Mouse (Mus musculus) heart, embryonic 12.5 days (tissue): ENCODE measurements around the gene Afap1. TPM values are rescaled to one million over a fixed set of nuclear protein-coding genes. Genes with fewer than 3 reads are reported as not detected.

Experiments used
- ATAC-seq: fragments of 200-750 bp; cut with Nextera tagmentation; 2 replicates; pipeline ENCODE4 v1.8.0; 2017; ENCODE audit warnings: moderate TSS enrichment, moderate library complexity; ENCODE audit not compliant: insufficient number of reproducible peaks, low FRiP score
- H3K27ac ChIP-seq: fragments of 300-500 bp; sonication (generic); 2 replicates; pipeline ENCODE4 v1.5.1; 2016; ENCODE audit warnings: mild to moderate bottlenecking, moderate library complexity; ENCODE audit not compliant: poor library complexity, severe bottlenecking
- H3K27me3 ChIP-seq: fragments of 300-500 bp; sonication (generic); replicated peaks from 2 replicates; pipeline ENCODE4 v1.6.1; 2016; ENCODE audit warnings: mild to moderate bottlenecking, moderate library complexity
- H3K36me3 ChIP-seq: fragments of 300-500 bp; sonication (generic); 2 replicates; pipeline ENCODE4 v1.6.1; 2016; ENCODE audit warnings: mild to moderate bottlenecking, moderate library complexity
- H3K4me1 ChIP-seq: fragments of 300-500 bp; sonication (generic); replicated peaks from 2 replicates; pipeline ENCODE4 v1.6.1; 2016; ENCODE audit warnings: mild to moderate bottlenecking
- H3K4me2 ChIP-seq: fragments of 300-500 bp; sonication (generic); 2 replicates; pipeline ENCODE4 v1.6.1; 2016; ENCODE audit warnings: mild to moderate bottlenecking, moderate library complexity
- H3K4me3 ChIP-seq: fragments of 300-500 bp; sonication (generic); 2 replicates; pipeline ENCODE4 v1.5.1; 2016; ENCODE audit warnings: mild to moderate bottlenecking
- H3K9ac ChIP-seq: fragments of 300-500 bp; sonication (generic); 2 replicates; pipeline ENCODE4 v1.6.1; 2016; ENCODE audit warnings: mild to moderate bottlenecking, moderate library complexity
- H3K9me3 ChIP-seq: fragments of 300-500 bp; sonication (generic); replicated peaks from 2 replicates; pipeline ENCODE4 v1.6.1; 2016; ENCODE audit warnings: mild to moderate bottlenecking, moderate library complexity
- WGBS: fragments of 180-500 bp; shearing (Covaris S2); methylation state at CpG from one replicate; pipeline ENCODE4 v1.1.7; 2016; 5-methylcytosine and 5-hydroxymethylcytosine counted together
- polyA plus RNA-seq: library from polyadenylated mRNA; unstranded; fragments of >200 nt; fragmentation: Nextera tagmentation; extraction: Ambion mirVana; gene quantifications from 2 replicates; pipeline ENCODE4 v1.2.1, GENCODE M21; 2016

Afap1 gene
- polyA plus RNA-seq, 1 experiment from 2014 or later: 30.5 TPM

DNA sequence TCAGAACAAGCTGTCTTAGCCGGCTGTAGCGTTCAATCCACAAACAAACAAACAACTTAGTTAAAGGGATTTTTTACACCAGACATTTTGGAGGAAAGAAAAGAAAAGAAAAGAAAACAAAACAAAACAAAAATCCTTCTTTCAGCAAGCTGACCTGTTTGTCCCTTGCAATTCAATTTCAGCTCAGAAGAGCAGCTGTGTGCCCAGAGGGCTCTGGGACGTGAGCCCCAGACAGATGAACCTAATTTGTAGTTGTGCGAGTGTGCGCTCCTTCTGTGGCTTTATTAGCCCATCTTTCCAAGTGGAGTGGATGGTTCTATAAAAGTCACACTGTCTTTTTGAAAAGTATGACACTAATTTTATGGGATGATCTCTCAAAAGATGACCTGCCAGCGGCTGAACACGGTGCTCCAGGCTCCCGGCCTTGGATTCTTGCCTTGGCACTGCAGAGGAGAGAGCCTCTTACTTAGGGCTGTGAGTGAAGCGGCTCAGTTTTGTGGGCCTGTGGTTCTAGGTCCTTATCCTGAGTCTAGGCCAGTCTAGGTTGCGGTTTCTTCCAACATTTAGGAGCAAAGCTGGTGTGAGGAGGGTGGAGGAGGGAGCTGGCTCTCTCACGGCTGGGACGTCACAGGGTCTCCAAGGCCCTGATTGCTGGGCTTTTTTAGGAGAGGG lies 22.6 kb downstream of the Afap1 start:
- Histone ChIP-seq H3K36me3 (peaks cover 13% of the 10 kb centered on the region), H3K27me3 (no peaks in the 10 kb centered on the region), H3K9ac (peak overlapping the region; percentile 33; the same call in 1 of the 2 replicates), H3K4me3 (no peak overlapping the region), H3K4me1 (peaks cover 66% of the 10 kb centered on the region), H3K4me2 (no peak overlapping the region), H3K27ac (peak overlapping the region; percentile 41), H3K9me3 (no peaks in the 10 kb centered on the region)
- 70% methylated on average over 12 of the region's 12 CpGs for WGBS
- no peak for ATAC-seq

DNA sequence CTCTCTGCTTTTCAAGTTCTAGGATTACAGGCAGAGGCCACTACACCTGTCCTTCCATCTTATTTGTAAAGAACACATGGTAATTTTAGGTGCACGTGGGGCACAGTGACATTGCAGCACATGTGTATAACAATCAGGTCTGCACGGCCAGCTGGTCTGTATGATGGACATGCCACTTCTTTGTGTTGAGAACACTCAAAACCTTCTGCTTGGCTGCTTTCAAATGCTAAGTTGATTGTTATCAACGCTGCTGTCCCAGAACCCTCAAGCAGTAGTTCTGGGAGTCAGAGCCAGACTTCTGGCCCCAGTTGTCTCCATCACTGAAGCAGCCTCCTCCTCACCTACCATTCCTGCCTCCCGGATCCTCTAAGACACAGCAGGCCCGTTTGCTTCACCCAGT lies 23.5 kb downstream of the Afap1 start:
- H3K4me1 ChIP-seq: peaks cover 74% of the 10 kb centered on the region
- H3K9me3 ChIP-seq: no peaks in the 10 kb centered on the region
- H3K4me3 ChIP-seq: no peak overlapping the region
- 65% methylated on average over 5 of the region's 5 CpGs for WGBS
- peaks cover 9% of the 10 kb centered on the region for H3K36me3 ChIP-seq
- peak overlapping the region; percentile 17; the same call in 1 of the 2 replicates for H3K27ac ChIP-seq
- H3K27me3 ChIP-seq: no peaks in the 10 kb centered on the region
- no peak for ATAC-seq
- H3K9ac ChIP-seq: no peak overlapping the region
- no peak overlapping the region for H3K4me2 ChIP-seq

DNA sequence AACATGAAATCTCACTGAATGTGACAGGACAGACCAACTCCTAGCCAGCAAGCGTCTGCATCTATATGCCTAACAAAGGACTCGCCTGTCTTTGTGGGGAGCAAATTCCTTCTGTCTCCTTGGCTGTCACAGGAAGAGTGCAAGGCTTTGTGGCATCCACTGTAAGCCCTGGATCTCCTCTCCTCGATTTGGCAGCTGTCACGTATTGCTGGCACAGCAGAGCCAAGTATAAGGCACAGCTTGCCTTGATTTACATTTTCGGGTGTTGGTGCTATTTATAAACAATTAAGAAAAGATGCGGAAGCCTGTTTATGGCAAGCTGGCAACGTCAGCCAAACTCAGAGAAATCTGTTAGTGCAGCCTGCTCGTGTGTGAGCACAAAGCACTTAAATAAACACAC lies 25.3 kb downstream of the Afap1 start:
- H3K27ac ChIP-seq: peak overlapping the region; percentile 100
- no peaks in the 10 kb centered on the region for H3K36me3 ChIP-seq
- peaks cover 91% of the 10 kb centered on the region for H3K4me1 ChIP-seq
- peak overlapping the region; percentile 30; the same call in 1 of the 2 replicates for H3K4me2 ChIP-seq
- no peak overlapping the region for H3K4me3 ChIP-seq
- ATAC-seq: no peak
- no peaks in the 10 kb centered on the region for H3K27me3 ChIP-seq
- 25% methylated on average over 8 of the region's 8 CpGs for WGBS
- H3K9me3 ChIP-seq: no peaks in the 10 kb centered on the region
- 0 out of 2 replicates have a peak overlapping the region, but pooled peaks have one; percentile 46 for H3K9ac ChIP-seq

GRCm38 (mm10) chr5:35920076-35920475 lies 27.0 kb downstream of the Afap1 start:
- no peaks in the 10 kb centered on the region for H3K36me3 ChIP-seq
- peaks cover 95% of the 10 kb centered on the region for H3K4me1 ChIP-seq
- H3K4me2 ChIP-seq: no peak overlapping the region
- WGBS: 44% methylated on average over 4 of the region's 4 CpGs
- no peaks in the 10 kb centered on the region for H3K27me3 ChIP-seq
- no peak overlapping the region for H3K9ac ChIP-seq
- H3K27ac ChIP-seq: peak overlapping the region; percentile 100
- no peak overlapping the region for H3K4me3 ChIP-seq
- H3K9me3 ChIP-seq: no peaks in the 10 kb centered on the region
- ATAC-seq: no peak

DNA sequence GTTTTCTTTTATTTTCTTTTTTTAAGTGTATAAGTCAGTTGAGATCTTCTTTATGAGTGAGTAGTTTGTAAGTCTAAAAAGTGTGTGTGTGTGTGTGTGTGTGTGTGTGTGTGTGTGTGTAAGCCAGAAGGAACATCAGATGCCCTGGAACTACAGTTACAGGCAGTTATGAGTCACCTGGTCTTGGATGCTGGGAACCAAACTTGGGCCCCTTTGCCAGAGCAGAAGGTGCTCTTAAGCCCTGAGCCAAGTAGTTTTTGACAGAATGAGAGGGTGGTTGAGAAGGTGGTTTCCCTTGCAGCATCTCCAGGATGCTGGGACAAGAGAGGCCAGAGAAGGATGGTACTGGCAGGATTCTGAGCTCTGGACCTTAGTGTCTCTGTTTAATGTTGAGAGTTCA lies 27.4 kb downstream of the Afap1 start:
- Histone ChIP-seq H3K27me3 (no peaks in the 10 kb centered on the region), H3K36me3 (no peaks in the 10 kb centered on the region), H3K27ac (peak overlapping the region; percentile 100), H3K9ac (0 out of 2 replicates have a peak overlapping the region, but pooled peaks have one; percentile 16), H3K4me3 (no peak overlapping the region), H3K9me3 (no peaks in the 10 kb centered on the region), H3K4me2 (peak overlapping the region; percentile 60), H3K4me1 (peaks cover 95% of the 10 kb centered on the region)
- no peak for ATAC-seq

GRCm38 (mm10) chr5:35921141-35921540 lies 28.0 kb downstream of the Afap1 start:
- WGBS: 31% methylated on average over 6 of the region's 6 CpGs
- H3K27me3 ChIP-seq: no peaks in the 10 kb centered on the region
- peak overlapping the region; percentile 60 for H3K4me2 ChIP-seq
- peak overlapping the region; percentile 69 for H3K9ac ChIP-seq
- peaks cover 95% of the 10 kb centered on the region for H3K4me1 ChIP-seq
- no peaks in the 10 kb centered on the region for H3K9me3 ChIP-seq
- H3K36me3 ChIP-seq: no peaks in the 10 kb centered on the region
- no peak for ATAC-seq
- H3K27ac ChIP-seq: peak overlapping the region; percentile 100
- H3K4me3 ChIP-seq: no peak overlapping the region

- Histone ChIP-seq H3K9ac (peak overlapping the region; percentile 69; the same call in 1 of the 2 replicates), H3K27me3 (no peaks in the 10 kb centered on the region), H3K36me3 (no peaks in the 10 kb centered on the region), H3K4me2 (peak overlapping the region; percentile 60), H3K27ac (peak overlapping the region; percentile 100), H3K4me1 (peaks cover 95% of the 10 kb centered on the region), H3K9me3 (no peaks in the 10 kb centered on the region), H3K4me3 (no peak overlapping the region)
- 16% methylated on average over 10 of the region's 10 CpGs for WGBS
- ATAC-seq: peak; percentile 87
These were observed 28.6 kb downstream of the Afap1 start for GRCm38 (mm10) chr5:35921595-35922254.

- 58% methylated on average over 6 of the region's 6 CpGs for WGBS
- Histone ChIP-seq H3K9ac (no peak overlapping the region), H3K4me3 (no peak overlapping the region), H3K36me3 (no peaks in the 10 kb centered on the region), H3K27ac (peak overlapping the region; percentile 100), H3K4me1 (peaks cover 93% of the 10 kb centered on the region), H3K27me3 (no peaks in the 10 kb centered on the region), H3K9me3 (no peaks in the 10 kb centered on the region), H3K4me2 (peak overlapping the region; percentile 60; the same call in 1 of the 2 replicates)
- ATAC-seq: no peak
These were observed 30.3 kb downstream of the Afap1 start for GRCm38 (mm10) chr5:35923448-35923847.

DNA sequence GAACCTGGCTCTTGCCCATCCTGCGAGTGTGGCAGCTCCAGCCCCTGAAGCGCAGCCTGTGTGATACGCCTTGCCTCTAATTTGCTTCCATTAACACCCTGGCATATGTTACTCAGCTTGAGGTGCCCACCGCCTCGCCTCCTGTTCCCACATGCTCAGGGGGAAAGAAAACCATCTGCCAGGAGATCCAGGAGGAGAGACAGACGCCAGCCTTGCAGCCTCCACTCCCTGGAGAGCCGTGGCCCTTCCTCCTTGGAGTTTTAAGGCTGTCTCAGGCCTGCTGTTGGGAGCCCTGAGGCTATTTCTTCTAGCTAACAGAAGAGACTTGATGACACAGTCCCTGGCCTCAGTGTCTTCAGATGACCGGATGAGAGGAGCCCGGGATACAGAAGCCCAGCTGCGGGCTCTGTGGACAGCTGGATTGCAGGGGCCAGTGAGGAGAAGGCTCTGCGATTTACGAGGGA lies 32.1 kb downstream of the Afap1 start:
- Histone ChIP-seq H3K27ac (peak overlapping the region; percentile 100), H3K4me2 (peak overlapping the region; percentile 33; the same call in 1 of the 2 replicates), H3K36me3 (no peaks in the 10 kb centered on the region), H3K27me3 (no peaks in the 10 kb centered on the region), H3K9ac (peak overlapping the region; percentile 54), H3K9me3 (no peaks in the 10 kb centered on the region), H3K4me1 (peaks cover 76% of the 10 kb centered on the region), H3K4me3 (no peak overlapping the region)
- WGBS: 42% methylated on average over 12 of the region's 12 CpGs
- ATAC-seq: no peak

DNA sequence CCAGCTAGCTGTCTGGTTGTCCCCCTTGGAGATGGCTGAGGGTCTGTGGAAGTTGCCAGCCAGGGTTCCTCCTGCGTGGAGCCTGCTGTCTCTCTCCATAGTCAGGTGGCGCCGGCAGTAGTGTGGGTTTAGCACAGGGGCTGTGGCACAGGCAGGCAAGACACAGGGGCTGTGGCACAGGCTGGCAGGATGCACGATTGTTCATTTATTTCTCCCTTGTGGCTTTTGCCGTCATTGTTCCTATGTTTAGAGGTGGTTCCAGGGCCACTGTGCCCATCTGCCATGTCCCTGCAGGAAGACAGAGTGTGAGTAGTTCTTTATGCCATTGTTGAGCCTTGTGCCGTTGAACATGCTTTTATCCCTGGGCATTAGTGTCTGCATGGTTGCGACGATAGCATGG lies 33.4 kb downstream of the Afap1 start:
- Histone ChIP-seq H3K36me3 (no peaks in the 10 kb centered on the region), H3K9me3 (no peaks in the 10 kb centered on the region), H3K27me3 (no peaks in the 10 kb centered on the region), H3K9ac (no peak overlapping the region), H3K4me3 (no peak overlapping the region), H3K4me2 (no peak overlapping the region), H3K4me1 (peaks cover 74% of the 10 kb centered on the region), H3K27ac (no peak overlapping the region)
- ATAC-seq: no peak
- 78% methylated on average over 8 of the region's 8 CpGs for WGBS

DNA sequence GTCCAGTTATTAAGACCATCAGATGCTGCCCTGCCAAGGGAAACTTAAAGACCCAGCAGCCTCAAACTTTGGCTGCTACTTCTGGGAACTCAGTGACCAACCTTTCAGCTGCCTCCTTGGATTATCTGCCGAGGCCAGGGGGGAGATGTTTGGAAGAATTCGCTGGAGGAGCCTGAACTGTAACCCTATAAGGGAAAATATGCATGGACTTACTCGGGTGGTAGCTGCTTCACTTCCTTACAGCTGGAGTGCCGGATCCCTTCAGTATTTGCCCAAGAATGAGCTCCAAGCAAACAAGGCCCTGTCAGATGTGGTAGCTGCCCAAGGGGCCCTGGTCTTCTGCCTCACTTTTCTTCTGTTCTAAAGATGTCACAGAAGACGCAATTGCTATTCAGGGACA lies 38.2 kb downstream of the Afap1 start:
- H3K9ac ChIP-seq: no peak overlapping the region
- H3K4me2 ChIP-seq: no peak overlapping the region
- no peak overlapping the region for H3K27ac ChIP-seq
- peaks cover 70% of the 10 kb centered on the region for H3K4me1 ChIP-seq
- no peak for ATAC-seq
- H3K36me3 ChIP-seq: peaks cover 9% of the 10 kb centered on the region
- WGBS: 38% methylated on average over 5 of the region's 5 CpGs
- no peaks in the 10 kb centered on the region for H3K9me3 ChIP-seq
- no peaks in the 10 kb centered on the region for H3K27me3 ChIP-seq
- no peak overlapping the region for H3K4me3 ChIP-seq
